Mouse (Mus musculus) thymus, postnatal 14 days (tissue): ENCODE measurements around the gene Prdx2.
A peak's percentile ranks its signal among the peaks of the same experiment; 100 is the strongest.

Source experiments
- DNase-seq: peaks from one replicate; pipeline ENCODE4 v3.0.0; 2021

Gene Prdx2

DNA sequence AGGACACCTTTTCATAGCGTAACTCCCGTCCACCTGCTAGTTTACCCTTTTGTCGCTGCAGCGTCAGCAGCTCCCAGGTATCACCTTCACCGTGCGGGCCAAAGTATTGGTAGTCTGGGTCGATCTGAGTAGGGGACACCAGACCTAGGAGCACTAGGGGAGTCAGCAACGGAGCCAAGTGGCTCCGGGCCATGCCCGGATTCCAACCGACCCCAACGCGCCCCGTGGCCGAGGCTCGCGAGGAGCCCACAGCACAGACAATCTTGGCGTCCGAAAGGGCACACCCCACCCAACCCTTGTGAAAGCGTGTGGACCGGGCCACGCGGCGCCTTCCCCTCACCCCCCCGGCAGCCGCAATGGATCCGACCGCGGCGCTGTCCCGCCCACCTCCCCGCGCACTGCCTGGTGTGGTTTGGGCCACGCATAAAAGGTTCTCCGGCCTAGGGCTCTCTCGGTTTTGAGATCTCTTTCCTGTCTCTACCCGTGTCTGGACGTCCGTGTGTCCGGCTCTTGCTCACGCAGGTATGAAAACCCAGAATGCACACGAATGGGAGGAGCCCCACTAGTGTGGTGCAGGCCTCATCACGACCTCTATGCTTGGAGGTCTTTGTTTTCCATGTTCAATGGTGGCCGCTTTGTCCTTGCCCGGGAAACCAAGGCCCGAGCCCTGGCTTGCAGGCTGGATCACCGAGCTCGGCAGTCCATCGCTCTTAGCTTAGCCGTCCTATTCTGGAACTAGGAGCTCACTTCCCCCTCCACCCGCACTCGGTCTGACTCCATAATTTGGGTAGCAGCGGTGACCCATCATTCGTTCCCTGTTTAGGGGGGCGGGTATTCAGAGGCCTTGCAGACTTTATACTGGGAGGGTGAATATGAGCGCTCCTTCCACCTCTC lies at the start of gene Prdx2, which contains the start of the genes Gm49661 and Rnaseh2a:
Gene Prdx2 (plus strand): TSS at position 347 of the 894 bp plus-strand sequence.
Gene Gm49661 (minus strand): TSS at position 193 of the 894 bp plus-strand sequence.
Gene Rnaseh2a (minus strand): TSS at position 527 of the 894 bp plus-strand sequence.
- DNase-seq = peak; percentile 75

GRCm38 (mm10) chr8:84921596-84921995 lies 47.8 kb upstream of the Prdx2 start:
- DNase-seq = no peak

DNA sequence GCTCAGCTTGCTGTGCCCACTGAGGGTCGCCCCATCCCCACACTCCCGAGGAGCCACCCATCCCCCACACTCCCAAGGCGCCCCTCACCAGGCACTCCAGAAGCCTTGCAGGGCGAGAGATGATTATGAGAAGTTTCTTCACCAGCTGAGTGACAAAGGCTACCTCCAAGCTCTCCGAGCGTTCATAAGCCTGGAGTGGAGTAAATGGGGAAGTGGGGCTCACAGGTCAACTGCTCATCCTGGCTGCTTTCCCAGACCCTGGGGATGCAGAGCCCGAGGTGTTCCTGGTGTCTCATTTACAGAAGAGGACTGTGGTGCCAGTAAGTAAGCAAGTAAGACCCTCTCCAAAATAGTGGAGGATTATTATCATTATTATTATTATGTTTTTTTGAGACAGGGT lies 43.8 kb upstream of the Prdx2 start:
- DNase-seq = no peak

GRCm38 (mm10) chr8:84927513-84927912 lies 41.9 kb upstream of the Prdx2 start:
- no peak for DNase-seq

- peak; percentile 68 for DNase-seq
These were observed 40.7 kb upstream of the Prdx2 start for GRCm38 (mm10) chr8:84928456-84929306.

DNA sequence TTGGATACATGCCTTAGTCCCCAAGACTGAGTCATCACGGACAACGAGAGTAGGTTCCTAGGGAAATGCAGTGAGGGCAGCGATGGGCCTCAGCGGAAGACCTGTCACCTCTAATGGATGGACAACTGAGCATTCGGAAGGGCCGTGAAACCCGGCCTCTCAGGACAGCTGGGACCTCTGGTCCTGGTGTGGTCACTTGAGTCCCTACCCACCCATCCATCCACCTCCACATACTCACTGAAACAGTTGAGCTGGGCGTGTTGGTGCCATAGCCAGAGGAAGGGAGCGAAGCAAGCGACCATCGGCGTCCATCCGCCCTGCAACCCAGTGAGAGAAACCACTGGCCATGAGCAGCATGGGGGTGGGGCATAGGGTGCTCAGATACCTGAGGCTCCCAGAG lies 38.8 kb upstream of the Prdx2 start:
- DNase-seq = no peak

GRCm38 (mm10) chr8:84933767-84934559 lies 35.4 kb upstream of the Prdx2 start:
- DNase-seq = no peak

GRCm38 (mm10) chr8:84934860-84935259 lies 34.5 kb upstream of the Prdx2 start:
- DNase-seq = no peak

DNA sequence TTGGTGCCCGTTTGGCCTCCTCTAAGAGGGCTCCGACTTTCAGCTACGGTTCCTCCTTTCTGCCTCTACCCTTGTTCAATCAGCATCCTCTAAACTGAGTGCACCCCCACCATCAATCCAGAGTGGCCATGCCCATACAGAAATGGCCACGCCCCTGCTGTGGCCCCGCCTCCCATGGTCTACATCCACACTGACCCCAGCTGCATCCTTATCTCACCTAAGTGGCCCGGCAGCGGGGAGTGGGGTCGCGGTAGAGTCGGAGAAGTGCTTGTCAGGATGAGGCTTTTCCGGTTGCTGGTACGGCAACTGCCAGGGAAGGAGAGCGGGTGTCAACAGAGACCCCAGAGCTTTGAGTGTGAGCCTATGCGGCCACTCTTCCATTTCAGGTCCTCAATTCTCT lies 33.9 kb upstream of the Prdx2 start:
- no peak for DNase-seq

DNA sequence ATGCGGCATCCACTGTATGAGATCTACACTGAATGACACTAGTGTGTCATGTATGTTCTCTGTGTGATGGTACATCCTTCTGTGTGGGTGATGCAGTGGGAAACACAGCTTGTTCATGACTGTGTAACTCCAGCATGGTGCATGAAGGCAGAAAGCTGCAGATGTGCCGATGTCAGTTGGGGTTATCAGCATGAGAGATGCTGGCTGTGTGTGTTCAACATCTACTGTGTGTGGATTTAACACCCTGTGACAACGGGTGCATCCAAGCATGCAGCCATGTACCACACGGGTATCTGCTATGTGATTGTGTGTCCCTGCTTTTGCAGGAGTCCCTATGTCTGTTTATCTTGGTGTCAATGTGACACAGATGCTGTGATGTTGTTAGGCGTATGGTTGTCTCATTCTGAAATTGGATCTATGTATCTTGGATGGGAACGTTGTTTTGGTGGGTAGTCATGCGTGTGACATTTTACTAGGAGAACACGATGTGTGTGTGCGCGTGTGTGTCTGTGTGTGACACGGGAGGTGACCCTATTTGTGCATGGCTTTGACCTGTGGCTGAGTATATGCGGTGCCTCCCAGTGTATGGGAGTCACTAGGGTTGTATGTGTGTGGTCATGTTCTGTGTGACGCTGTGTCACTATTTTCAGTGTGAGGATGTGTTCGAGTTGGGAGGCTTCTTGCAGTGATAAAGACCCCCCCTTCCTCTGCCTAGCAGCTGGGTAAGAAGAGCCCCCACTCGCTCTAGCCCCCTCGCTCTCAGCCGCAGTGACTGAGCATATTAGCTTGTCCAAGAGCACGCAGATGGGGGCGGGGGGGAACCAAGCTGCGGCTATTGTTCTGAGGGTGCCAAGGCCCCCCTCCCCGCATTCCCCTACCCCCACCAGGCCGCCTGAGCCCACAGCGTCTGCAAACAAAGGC lies 33.1 kb upstream of the Prdx2 start:
- DNase-seq = no peak

DNA sequence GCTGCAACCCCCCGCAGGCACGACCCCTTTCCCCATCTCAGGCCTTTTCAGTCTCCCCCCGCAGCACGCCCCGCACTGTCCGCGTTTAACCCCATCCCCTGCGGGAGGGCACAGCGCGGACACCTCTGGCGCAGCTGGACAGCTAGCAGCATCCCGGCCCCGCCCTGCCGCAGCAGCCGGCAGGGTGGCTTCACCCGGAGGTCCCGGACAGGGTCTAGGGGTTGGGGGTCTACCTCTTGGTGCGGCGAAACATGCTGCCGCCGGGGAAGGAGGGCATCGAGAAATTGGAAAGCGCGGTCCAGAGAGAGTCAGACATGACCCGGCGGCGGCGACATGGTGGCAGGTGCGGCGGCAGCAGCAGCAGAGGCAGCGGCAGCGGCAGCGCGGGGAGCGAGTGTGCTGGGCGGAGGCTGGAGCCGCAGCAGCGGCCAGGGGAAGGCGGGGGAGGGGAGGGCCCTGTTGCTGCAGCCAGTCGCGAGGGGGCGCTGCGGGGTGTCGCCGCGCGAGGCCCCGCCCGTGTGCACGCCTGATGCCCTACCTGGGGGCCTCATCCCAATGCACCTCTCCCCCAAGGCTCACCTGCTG lies 32.3 kb upstream of the Prdx2 start, which contains the start of gene Mast1:
Gene Mast1 (minus strand): TSS at position 398 of the 585 bp plus-strand sequence.
- peak; percentile 65 for DNase-seq

DNA sequence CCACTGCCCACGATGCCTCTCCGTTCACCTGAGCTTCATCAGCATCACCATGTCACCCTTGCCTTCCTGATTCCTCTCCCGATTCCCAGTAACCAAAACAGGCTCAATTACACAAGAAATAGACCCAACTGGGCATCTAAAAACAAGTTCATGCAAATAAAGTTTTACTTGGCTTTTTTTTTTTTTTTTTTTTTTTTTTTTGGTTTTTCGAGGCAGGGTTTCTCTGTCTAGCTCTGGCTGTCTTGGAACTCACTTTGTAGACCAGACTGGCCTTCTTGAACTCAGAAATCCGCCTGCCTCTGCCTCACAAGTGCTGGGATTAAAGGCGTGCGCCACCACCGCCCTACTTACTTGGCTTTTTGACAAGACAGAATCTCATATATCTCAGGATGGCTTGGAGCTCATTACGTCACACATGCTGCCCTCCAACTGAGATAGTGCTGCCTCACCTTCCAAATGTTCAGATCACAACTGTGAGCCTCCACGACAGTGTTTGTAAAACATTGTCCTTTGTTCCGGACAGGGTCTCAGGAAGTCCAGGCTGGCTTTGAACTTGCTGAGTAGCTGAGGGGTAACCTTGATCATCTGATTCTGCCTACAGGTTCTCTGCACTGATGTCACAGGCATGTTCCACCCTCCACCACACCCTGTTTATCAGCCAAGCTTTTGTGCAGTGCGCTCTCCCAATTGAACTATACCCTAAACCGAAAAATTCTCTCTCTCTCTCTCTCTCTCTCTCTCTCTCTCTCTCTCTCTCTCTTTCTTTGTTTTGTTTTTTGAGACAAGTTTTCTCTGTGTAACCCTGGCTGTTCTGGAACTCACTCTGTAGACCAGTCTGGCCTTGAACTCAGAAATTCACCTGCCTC lies 31.5 kb upstream of the Prdx2 start:
- DNase-seq = no peak

DNA sequence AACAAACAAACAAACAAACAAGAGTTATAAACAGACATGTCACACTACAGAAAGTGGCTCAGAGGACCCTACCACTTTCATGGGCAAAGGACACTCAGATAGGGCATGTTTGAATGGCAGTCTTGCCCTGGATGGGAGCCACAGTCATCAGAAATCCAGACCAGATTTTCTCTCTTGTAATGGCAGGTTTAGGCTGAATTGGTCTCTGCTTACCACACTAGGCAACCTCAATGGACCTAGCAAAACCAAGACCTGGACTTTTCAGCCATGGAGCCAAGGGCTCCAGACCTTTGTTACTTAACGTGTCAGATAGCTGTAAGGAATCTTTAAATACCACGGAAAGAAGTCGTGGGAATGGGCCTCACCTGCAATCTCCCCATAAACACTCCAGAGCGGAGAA lies 25.7 kb upstream of the Prdx2 start:
- no peak for DNase-seq

DNA sequence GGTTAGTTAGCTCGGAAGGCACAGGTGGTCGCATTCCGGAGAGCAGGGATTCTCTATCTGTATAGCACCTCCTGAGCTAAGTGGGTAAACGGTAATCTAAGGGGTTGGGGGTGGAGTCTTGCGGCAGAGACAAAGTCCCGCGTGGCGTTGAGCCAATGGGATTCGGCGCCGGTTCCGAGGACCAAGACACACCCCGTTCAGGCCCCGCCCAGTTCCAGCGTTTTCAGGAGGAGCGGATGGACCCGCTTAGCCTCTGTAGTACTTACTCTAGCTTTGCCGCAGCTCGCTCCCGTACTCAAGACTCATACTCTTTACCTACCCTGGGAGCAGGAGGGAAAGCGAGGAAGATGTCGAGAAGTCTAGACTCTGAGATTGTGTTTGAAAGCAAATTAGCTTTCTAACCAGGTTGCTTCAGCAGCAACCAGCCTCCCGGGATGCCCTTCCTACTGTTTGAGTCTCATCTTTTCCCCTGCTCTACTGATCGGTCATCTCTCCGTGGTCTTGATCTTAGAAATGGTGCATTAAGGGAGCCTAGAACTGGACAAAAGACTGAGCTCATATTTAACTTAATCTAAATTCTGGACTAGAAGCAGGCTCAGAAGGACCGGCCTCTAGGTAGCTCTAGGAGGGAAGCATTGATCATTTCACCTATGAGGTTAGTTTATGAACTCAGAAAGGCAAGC lies 24.8 kb upstream of the Prdx2 start:
- DNase-seq = peak; percentile 63

GRCm38 (mm10) chr8:84945235-84945632 lies 24.2 kb upstream of the Prdx2 start:
- DNase-seq = no peak

DNA sequence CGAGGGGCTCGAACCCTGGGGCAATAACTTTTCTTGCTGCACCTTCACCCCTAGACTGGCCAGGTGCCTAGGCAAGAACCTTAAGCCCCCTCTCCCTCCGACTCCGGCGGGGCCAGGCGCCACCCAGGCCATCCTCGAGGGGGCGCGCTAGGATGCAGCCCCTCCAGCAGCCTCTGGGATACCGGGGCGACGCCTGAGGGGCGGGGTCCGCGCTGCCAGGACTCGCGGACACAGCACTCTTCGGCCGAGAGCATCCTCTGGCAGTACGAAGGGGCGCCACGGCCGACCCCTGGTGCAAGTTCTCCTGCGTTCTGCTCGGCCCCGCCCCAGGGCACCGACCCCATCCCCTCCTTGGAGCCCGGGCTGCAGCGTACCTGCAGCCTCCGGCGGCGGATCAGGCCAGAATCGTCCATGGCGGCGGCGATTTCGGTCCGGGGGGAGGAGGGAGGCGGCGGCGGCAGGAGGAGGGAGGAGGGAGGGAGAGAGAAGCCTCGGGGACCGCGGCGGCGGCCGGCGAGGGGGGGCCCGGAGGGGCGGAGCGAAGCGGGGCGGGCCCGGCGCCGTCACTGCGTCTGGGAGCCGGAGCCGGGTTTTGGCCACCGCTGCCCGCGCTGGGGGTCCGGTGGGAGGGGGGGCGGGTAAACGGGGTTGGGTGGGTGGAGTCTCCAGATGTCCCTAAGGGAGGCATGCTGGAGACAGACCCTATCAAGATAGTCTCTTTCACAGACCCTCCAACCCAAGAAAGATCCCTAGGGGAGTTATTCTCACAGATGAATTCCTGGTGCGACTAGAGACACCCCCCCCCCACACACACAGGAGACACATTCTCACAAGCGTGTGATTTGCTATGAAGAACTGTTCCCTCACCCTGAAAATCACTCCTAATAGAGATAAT lies 23.5 kb upstream of the Prdx2 start:
- DNase-seq = peak; percentile 26

DNA sequence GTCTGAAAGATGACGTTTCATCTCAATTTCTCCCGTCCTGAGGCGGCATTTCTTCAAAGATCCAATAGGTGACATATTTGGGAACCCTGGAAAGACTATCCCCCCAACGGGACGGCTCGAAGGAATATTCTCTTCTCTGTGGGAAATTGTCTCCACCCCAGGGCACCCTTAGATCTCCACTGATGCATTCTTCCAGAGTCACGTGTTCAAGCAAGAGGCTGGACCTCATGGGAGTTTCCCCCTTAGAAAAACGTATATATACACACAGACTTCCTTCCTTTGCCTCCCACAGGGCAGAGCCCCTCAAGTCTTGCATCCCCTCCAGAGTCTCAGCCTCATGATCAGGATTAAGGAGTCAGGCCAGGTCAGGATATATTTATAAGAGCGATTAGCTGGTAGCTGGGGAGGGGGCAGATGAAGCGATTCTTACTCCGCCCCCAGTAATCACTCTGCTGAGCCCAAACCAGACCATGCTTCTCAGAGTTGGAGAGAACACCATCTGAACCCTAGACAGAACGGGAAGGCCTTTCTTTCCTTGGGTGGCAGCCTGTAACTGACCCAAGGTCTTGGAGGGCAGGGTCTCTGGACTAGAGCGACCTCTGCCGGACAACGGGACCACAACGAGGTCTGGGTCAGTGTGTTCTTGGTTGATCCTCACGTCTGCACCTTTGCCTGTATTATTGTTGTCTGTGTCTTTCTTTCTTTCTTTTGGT lies 22.7 kb upstream of the Prdx2 start, which contains the start of gene Rtbdn:
Gene Rtbdn (plus strand): TSS at position 464 of the 713 bp plus-strand sequence.
- no peak for DNase-seq

DNA sequence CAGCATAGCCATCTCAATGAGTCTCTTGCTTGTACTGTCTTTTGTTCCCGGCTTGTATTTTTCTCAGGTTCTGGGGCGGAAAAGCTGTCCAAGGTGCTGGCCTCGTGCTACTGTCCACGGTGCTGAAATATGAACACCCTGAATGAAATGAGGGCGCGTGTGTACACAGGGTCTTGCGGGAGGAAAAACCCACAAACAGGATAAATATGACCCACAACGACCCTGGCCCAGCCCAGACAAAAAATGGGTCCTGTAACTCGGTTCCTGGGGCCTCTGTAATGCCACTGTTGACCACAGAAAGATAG lies 22.2 kb upstream of the Prdx2 start:
- DNase-seq = peak; percentile 37
